ENCODE assay signal across 8 mouse cellular contexts in the genomic region with DNA sequence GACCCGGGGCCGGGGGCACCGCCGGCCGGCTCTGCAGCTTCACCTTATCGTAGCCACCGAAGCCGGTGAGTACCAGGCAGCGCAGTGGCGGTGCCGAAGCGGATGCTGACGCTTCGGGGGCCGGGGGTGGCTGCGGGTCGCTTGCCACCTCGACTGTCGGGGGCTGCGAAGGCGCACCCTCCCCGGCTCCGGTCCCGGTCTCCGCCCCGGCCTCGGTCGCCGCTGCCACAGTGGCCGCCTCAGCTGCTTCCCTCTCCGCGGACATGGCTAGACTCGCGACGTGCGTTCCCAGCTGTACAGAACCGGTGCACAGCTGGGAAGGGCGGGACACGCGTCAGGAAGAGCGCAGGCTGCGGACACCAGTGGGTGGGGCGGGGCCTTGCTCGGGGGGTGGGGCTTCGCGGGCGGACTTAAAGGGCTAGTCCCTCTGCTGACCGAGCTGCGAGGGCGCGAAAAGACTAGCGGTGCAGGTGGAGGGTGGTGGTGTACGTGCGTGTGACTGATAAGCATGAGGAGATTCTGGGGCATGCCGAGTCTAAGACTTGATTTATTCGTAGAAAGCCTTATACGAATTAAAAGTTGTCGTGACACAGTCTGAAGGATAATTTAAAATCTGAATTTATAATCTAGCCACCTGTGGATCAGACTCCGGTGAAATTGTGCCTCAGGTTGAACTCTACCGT. TPM values are rescaled to one million over a fixed set of nuclear protein-coding genes. Genes with fewer than 3 reads are reported as not detected.
DNase-seq lines count a peak whose midpoint lies in the region; ATAC-seq lines count a peak whose summit lies in the region.

Gene Vat1, minus strand, starts transcription at position 362 of the 683 bp plus-strand sequence.

- H3K27ac ChIP-seq in hindbrain, embryonic 16.5 days (ENCODE audit: low read depth, low read length): peak within 1 kb of the TSS; percentile 94

- under 1% methylated on average over 60 of the region's 60 CpGs for WGBS in hindbrain, embryonic 16.5 days

- peak; percentile 73 for ATAC-seq in hindbrain, embryonic 16.5 days

- H3K4me1 ChIP-seq in hindbrain, embryonic 16.5 days (ENCODE audit: control insufficient read depth, insufficient read depth, low read depth, low read length): peaks cover 46% of the 10 kb centered on the region
- peaks cover 69% of the 10 kb centered on the region for H3K4me1 ChIP-seq in megakaryocyte, embryonic 14.5 days

- H3K36me3 ChIP-seq in hindbrain, embryonic 16.5 days (ENCODE audit: control insufficient read depth, insufficient read depth, low read length): peaks cover 11% of the 10 kb centered on the region
- peaks cover 18% of the 10 kb centered on the region for H3K36me3 ChIP-seq in megakaryocyte, embryonic 14.5 days (replicated peaks; ENCODE audit: low read length)

- peak within 1 kb of the TSS; percentile 93 for H3K9ac ChIP-seq in hindbrain, embryonic 16.5 days (ENCODE audit: low read depth, low read length)

- peak within 1 kb of the TSS; percentile 94 for H3K4me3 ChIP-seq in hindbrain, embryonic 16.5 days (ENCODE audit: low read length)
- peak within 1 kb of the TSS; percentile 97 for H3K4me3 ChIP-seq in megakaryocyte, embryonic 14.5 days (replicated peaks)

- DNase-seq in Muller cell, postnatal 12 days (ENCODE audit: inconsistent ontology term): peak; percentile 83
- DNase-seq in cerebellum, adult 8-10 months: peak; percentile 46
- DNase-seq in gastrocnemius, adult 8-10 months (ENCODE audit: low spot score in 2 of 2): peak; percentile 32 to 56
- DNase-seq in left cerebral cortex, postnatal 10 days (ENCODE audit: extremely low spot score in 1 of 2, low spot score in 2 of 2): peak in 1 of 2 experiments; percentile 87
- peak; percentile 48 to 59 for DNase-seq in right cerebral cortex, adult 2 months (ENCODE audit: low spot score in 2 of 2)
- peak; percentile 37 for DNase-seq in urinary bladder, postnatal 10 days (ENCODE audit: low spot score)

- H3K4me2 ChIP-seq in hindbrain, embryonic 16.5 days (ENCODE audit: low read length): peak within 1 kb of the TSS; percentile 86

- H3K9me3 ChIP-seq in hindbrain, embryonic 16.5 days (ENCODE audit: control insufficient read depth, low read length): no peaks in the 10 kb centered on the region
- no peaks in the 10 kb centered on the region for H3K9me3 ChIP-seq in megakaryocyte, embryonic 14.5 days

- intact Hi-C loops in left cerebral cortex, postnatal 10 days (cut with DNase I): loop anchor here (5.0 kb wide), 1 partner anchor 86 kb away; the partner anchor contains the start of genes Brca1 and Nbr1

- H3K27me3 ChIP-seq in hindbrain, embryonic 16.5 days (replicated peaks; ENCODE audit: control insufficient read depth, insufficient read depth, low read length): no peaks in the 10 kb centered on the region
- H3K27me3 ChIP-seq in megakaryocyte, embryonic 14.5 days (replicated peaks): peaks cover 38% of the 10 kb centered on the region

RNA-seq across cellular contexts. Expression of gene Vat1, which starts in this region (rescaled TPM):
- total RNA-seq in gastrocnemius, adult 8-10 months (2022): 10 to 100 TPM in 2 of 4 experiments, 1 to 10 TPM in 2; 7.9 to 14.0 (median 9.8) TPM
- 125 and 134 TPM in 2 replicates for polyA plus RNA-seq in hindbrain, embryonic 16.5 days (2015; fragmentation: Nextera tagmentation; extraction: Ambion mirVana)
- total RNA-seq in left cerebral cortex, postnatal 10 days (2021): 10 to 100 TPM; 50.3 to 54.3 TPM
- 47.7 and 94.2 TPM in 2 replicates for polyA plus RNA-seq in megakaryocyte, embryonic 14.5 days (2012; ENCODE audit: insufficient read depth, low replicate concordance)
